Mouse (Mus musculus) CD4-positive, CD25-positive, alpha-beta regulatory T cell, adult 2 months (primary cell): Measurements from ENCODE around the gene Rps11.
"Not testable (repeated sequence)": the region's sequence is repeated elsewhere in the genome, so short reads cannot be mapped to it uniquely, and the experiment has no call there.

Source experiments
- DNase-seq: peaks from one replicate; pipeline ENCODE4 v3.0.0-alpha.2; 2012; ENCODE audit warnings: low read depth, low spot score

Gene Rps11

GRCm38 (mm10) chr7:45111940-45112339, 12.3 kb downstream of the Rps11 start:
- no peak for DNase-seq

GRCm38 (mm10) chr7:45110089-45110488, 14.2 kb downstream of the Rps11 start:
- DNase-seq: not testable (repeated sequence)

GRCm38 (mm10) chr7:45107052-45107645, 17.1 kb downstream of the Rps11 start:
- DNase-seq: no peak

- DNase-seq: no peak
Observed at GRCm38 (mm10) chr7:45106441-45106840, 17.8 kb downstream of the Rps11 start.

- DNase-seq: no peak
Observed at GRCm38 (mm10) chr7:45105491-45105890, 18.7 kb downstream of the Rps11 start.

GRCm38 (mm10) chr7:45104941-45105340, 19.3 kb downstream of the Rps11 start:
- DNase-seq: no peak

- no peak for DNase-seq
Observed at GRCm38 (mm10) chr7:45103652-45104180, 20.5 kb downstream of the Rps11 start, which contains the start of gene Fcgrt. Gene Fcgrt, minus strand, starts transcription at chr7:45103851.

GRCm38 (mm10) chr7:45102940-45103585, 21.2 kb downstream of the Rps11 start:
- DNase-seq: no peak

GRCm38 (mm10) chr7:45102441-45102840, 21.8 kb downstream of the Rps11 start:
- DNase-seq: no peak

- no peak for DNase-seq
Observed at GRCm38 (mm10) chr7:45100046-45100445, 24.2 kb downstream of the Rps11 start.

- peak; percentile 46 for DNase-seq
Observed at GRCm38 (mm10) chr7:45098541-45099240, 25.5 kb downstream of the Rps11 start.

GRCm38 (mm10) chr7:45097479-45097878, 26.8 kb downstream of the Rps11 start:
- DNase-seq: no peak

GRCm38 (mm10) chr7:45095965-45096364, 28.3 kb downstream of the Rps11 start:
- DNase-seq: not testable (repeated sequence)

- DNase-seq: no peak
Observed at GRCm38 (mm10) chr7:45095367-45095766, 28.9 kb downstream of the Rps11 start.

- DNase-seq: no peak
Observed at GRCm38 (mm10) chr7:45094121-45094520, 30.1 kb downstream of the Rps11 start.

GRCm38 (mm10) chr7:45093516-45093905, 30.7 kb downstream of the Rps11 start:
- DNase-seq: peak; percentile 58

- DNase-seq: no peak
Observed at GRCm38 (mm10) chr7:45092828-45093515, 31.3 kb downstream of the Rps11 start.

- DNase-seq: no peak
Observed at GRCm38 (mm10) chr7:45092048-45092447, 32.2 kb downstream of the Rps11 start, which contains the start of gene Rcn3. Gene Rcn3, minus strand, starts transcription at chr7:45092221.

GRCm38 (mm10) chr7:45091001-45091990, 32.9 kb downstream of the Rps11 start:
- DNase-seq: no peak

- peak; percentile 53 for DNase-seq
Observed at GRCm38 (mm10) chr7:45090251-45090977, 33.8 kb downstream of the Rps11 start.
